Mouse (Mus musculus): ENCODE data around the gene Traf2.

- TF ChIP-seq CTCF (IDR thresholded peaks at IDR 0.05) (peak; percentile 71), POLR2A (IDR thresholded peaks at IDR 0.05; ENCODE audit: insufficient read depth, low read depth, low read length) (no peak)
Measured at GRCm38 (mm10) chr2:25579737-25580460, 33.2 kb upstream of the Traf2 start.
